ENCODE assay signal across 28 mouse cellular contexts in the genomic region with DNA sequence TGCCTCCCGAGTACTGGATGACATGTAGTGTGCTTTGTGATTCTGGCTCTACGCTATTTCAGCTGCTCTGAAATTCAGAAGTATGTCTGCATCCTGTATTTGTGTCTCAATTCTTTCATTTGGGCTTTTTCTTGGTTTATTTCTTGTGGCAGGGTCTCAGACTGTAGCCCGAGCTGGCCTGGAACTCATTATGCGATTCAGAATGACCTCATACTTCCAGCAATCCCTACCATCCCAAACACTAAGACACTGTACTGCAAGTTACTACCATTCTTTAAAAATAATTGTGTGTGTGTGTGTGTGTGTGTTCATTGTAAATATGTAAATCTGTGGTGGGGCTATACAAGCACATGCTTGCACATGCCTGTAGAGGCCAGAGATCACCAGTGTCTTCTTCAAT.
"Had no signal": no experiment of that assay in that cellular context is flagged by ENCODE, and none has a peak within 500 bp of the region (broad histone marks: within the 10 kb centered on the region; RNA-seq: fewer than 3 reads in every experiment).

No protein-coding gene starts in this region.

- H3K27ac ChIP-seq: heart, adult 2 months; heart, embryonic 13.5 days; heart, embryonic 15.5 days; hindbrain, embryonic 10.5 days; hindbrain, embryonic 12.5 days; hindbrain, embryonic 14.5 days; intestine, embryonic 15.5 days; limb, embryonic 12.5 days; liver, embryonic 13.5 days; liver, embryonic 15.5 days had no signal

- DNase-seq: gastrocnemius, postnatal 25 days; heart, adult 2 months; heart, postnatal 14 days; heart, postnatal 4 days; kidney, adult 18-20 months; kidney, adult 8-10 months; kidney, postnatal 10 days; kidney, postnatal 25 days; kidney, postnatal 4 days; layer of hippocampus, adult 9-11 months; layer of hippocampus, postnatal 36 days; liver; liver, embryonic 13.5 days; liver, postnatal 0 days had no signal

- H3K36me3 ChIP-seq: heart, embryonic 13.5 days; heart, embryonic 15.5 days; hindbrain, embryonic 10.5 days; hindbrain, embryonic 12.5 days; intestine, embryonic 15.5 days; limb, embryonic 10.5 days; limb, embryonic 12.5 days; liver, embryonic 13.5 days; liver, embryonic 15.5 days had no signal

- H3K9me3 ChIP-seq: heart, embryonic 13.5 days; heart, embryonic 15.5 days; hindbrain, embryonic 10.5 days; hindbrain, embryonic 12.5 days; intestine, embryonic 15.5 days; limb, embryonic 10.5 days; limb, embryonic 12.5 days; liver, embryonic 13.5 days; liver, embryonic 15.5 days had no signal

- ATAC-seq: hindbrain, embryonic 16.5 days; inflammation-experienced regulatory T-cells, adult 6 months; intestine, embryonic 15.5 days; intestine, postnatal 0 days; liver, postnatal 0 days had no signal

- H3K4me1 ChIP-seq: heart, embryonic 15.5 days; liver, embryonic 13.5 days; liver, embryonic 15.5 days had no signal

- H3K4me2 ChIP-seq: heart, embryonic 11.5 days; heart, embryonic 13.5 days; heart, embryonic 15.5 days; hindbrain, embryonic 12.5 days; hindbrain, embryonic 14.5 days; intestine, embryonic 15.5 days; limb, embryonic 12.5 days; liver, embryonic 11.5 days; liver, embryonic 13.5 days; liver, embryonic 15.5 days had no signal

- H3K9ac ChIP-seq: heart, embryonic 13.5 days; heart, embryonic 15.5 days; hindbrain, embryonic 12.5 days; hindbrain, embryonic 14.5 days; intestine, embryonic 15.5 days; limb, embryonic 12.5 days; liver, embryonic 13.5 days; liver, embryonic 15.5 days; liver, postnatal 0 days had no signal

- H3K4me3 ChIP-seq: heart, adult 2 months; heart, embryonic 13.5 days; heart, embryonic 15.5 days; hindbrain, embryonic 10.5 days; hindbrain, embryonic 12.5 days; intestine, embryonic 15.5 days; limb, embryonic 10.5 days; limb, embryonic 12.5 days; liver, embryonic 13.5 days; liver, embryonic 15.5 days had no signal

- H3K27me3 ChIP-seq: heart, embryonic 13.5 days; heart, embryonic 15.5 days; hindbrain, embryonic 12.5 days; intestine, embryonic 15.5 days; limb, embryonic 12.5 days; liver, embryonic 13.5 days; liver, embryonic 15.5 days had no signal
